Mouse (Mus musculus): ENCODE results near the gene Nup155. TPM values are rescaled to one million over a fixed set of nuclear protein-coding genes. Genes with fewer than 3 reads are reported as not detected.

Nup155 gene
- polyA plus RNA-seq, 1 experiment from 2014 or later = 12.1 TPM

GRCm38 (mm10) chr15:8208362-8208761 lies 99.3 kb downstream of the Nup155 start:
- peaks cover 73% of the 10 kb centered on the region for H3K36me3 ChIP-seq
- H3K4me1 ChIP-seq = no peaks in the 10 kb centered on the region
- no peak overlapping the region for H3K4me2 ChIP-seq (replicated peaks)
- no peaks in the 10 kb centered on the region for H3K27me3 ChIP-seq
- WGBS = 93% methylated on average over 6 of the region's 6 CpGs
- no peak overlapping the region for H3K9ac ChIP-seq (replicated peaks)
- H3K4me3 ChIP-seq = no peak overlapping the region
- H3K27ac ChIP-seq (replicated peaks) = no peak overlapping the region
- no peaks in the 10 kb centered on the region for H3K9me3 ChIP-seq
- no peak for ATAC-seq (replicated peaks)

Other genes with a start within 250 kb of the Nup155 start
- gene Wdr70, start 10.1 kb upstream of the Nup155 start, polyA plus RNA-seq (2015; fragmentation: Nextera tagmentation; extraction: Ambion mirVana) = 62.8 and 65.6 TPM in 2 replicates
- 17.3 and 17.6 TPM in 2 replicates for gene Cplane1, start 59.8 kb downstream of the Nup155 start, polyA plus RNA-seq (2015; fragmentation: Nextera tagmentation; extraction: Ambion mirVana)